Mouse (Mus musculus) intestine, embryonic 14.5 days (tissue): ENCODE measurements at regions not wholly inside any gene's neighbourhood (a gene's known extent, or its start where the extent isn't known, plus 50 kb on each side); places are given as distances from the start of the nearest gene placed in this dataset.

Experiments
- ATAC-seq: fragments of 200-750 bp; cut with Nextera tagmentation; replicated peaks from 2 replicates; pipeline ENCODE4 v1.8.0; 2017; ENCODE audit warnings: low read depth, moderate number of reproducible peaks, moderate TSS enrichment, moderate library complexity; ENCODE audit not compliant: low FRiP score, low TSS enrichment
- DNase-seq: peaks from one replicate; pipeline ENCODE4 v3.0.0-alpha.2; 2018; ENCODE audit warnings: low spot score
- H3K27ac ChIP-seq: fragments of 300-500 bp; sonication (generic); 2 replicates; pipeline ENCODE4 v1.5.1; 2014; ENCODE audit warnings: low read depth, mild to moderate bottlenecking, control low read depth
- H3K27me3 ChIP-seq: fragments of 300-500 bp; sonication (generic); replicated peaks from 2 replicates; pipeline ENCODE4 v1.6.1; 2014; ENCODE audit warnings: low read length, control low read depth; ENCODE audit not compliant: control insufficient read depth, insufficient read depth
- H3K36me3 ChIP-seq: fragments of 300-500 bp; sonication (generic); 2 replicates; pipeline ENCODE4 v1.6.1; 2014; ENCODE audit warnings: low read length, control low read depth; ENCODE audit not compliant: control insufficient read depth, insufficient read depth
- H3K4me1 ChIP-seq: fragments of 300-500 bp; sonication (generic); replicated peaks from 2 replicates; pipeline ENCODE4 v1.6.1; 2014; ENCODE audit warnings: low read length, control low read depth, mixed read lengths; ENCODE audit not compliant: control insufficient read depth, insufficient read depth
- H3K4me2 ChIP-seq: fragments of 300-500 bp; sonication (generic); 2 replicates; pipeline ENCODE4 v1.6.1; 2014; ENCODE audit warnings: low read length
- H3K4me3 ChIP-seq: fragments of 300-500 bp; sonication (generic); 2 replicates; pipeline ENCODE4 v1.5.1; 2014; ENCODE audit warnings: low read depth, low read length, control low read depth, mixed read lengths
- H3K9ac ChIP-seq: fragments of 300-500 bp; sonication (generic); 2 replicates; pipeline ENCODE4 v1.6.1; 2014; ENCODE audit warnings: mild to moderate bottlenecking, low read length
- H3K9me3 ChIP-seq: fragments of 300-500 bp; sonication (generic); 2 replicates; pipeline ENCODE4 v1.6.1; 2016; ENCODE audit warnings: low read length, control low read depth; ENCODE audit not compliant: control insufficient read depth
- WGBS: fragments of 180-500 bp; shearing (Covaris S2); extraction: QIAGEN DNeasy Blood & Tissue Kit; methylation state at CpG from one replicate; pipeline ENCODE4 v1.1.7; 2014; 5-methylcytosine and 5-hydroxymethylcytosine counted together

DNA sequence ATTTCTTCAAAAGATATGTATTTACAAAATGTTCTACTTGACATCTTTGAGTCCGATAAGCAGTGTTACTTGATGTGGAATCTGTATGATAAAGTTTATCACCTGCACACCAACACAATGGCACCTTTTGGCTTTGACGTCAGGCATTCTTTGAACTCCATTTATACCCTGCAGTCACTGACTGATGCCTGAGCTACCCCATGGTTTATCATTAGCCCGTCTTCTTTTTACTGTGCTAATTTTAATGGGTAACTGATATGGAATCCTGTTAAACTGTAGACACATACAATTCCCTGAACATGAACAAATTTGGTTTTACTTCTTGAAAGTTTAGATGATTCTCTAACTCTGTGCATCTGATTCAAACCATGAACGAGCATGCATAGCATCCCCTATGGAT is 253.8 kb upstream of the Klf6 start:
- Histone ChIP-seq H3K4me3 (no peak overlapping the region), H3K27me3 (no peaks in the 10 kb centered on the region), H3K27ac (no peak overlapping the region), H3K4me1 (peaks cover 4% of the 10 kb centered on the region; the same call in 1 of the 2 replicates), H3K9ac (no peak overlapping the region), H3K36me3 (no peaks in the 10 kb centered on the region), H3K9me3 (no peaks in the 10 kb centered on the region), H3K4me2 (no peak overlapping the region)
- ATAC-seq (no peak), DNase-seq (no peak)
- 82% methylated on average over 4 of the region's 4 CpGs for WGBS

DNA sequence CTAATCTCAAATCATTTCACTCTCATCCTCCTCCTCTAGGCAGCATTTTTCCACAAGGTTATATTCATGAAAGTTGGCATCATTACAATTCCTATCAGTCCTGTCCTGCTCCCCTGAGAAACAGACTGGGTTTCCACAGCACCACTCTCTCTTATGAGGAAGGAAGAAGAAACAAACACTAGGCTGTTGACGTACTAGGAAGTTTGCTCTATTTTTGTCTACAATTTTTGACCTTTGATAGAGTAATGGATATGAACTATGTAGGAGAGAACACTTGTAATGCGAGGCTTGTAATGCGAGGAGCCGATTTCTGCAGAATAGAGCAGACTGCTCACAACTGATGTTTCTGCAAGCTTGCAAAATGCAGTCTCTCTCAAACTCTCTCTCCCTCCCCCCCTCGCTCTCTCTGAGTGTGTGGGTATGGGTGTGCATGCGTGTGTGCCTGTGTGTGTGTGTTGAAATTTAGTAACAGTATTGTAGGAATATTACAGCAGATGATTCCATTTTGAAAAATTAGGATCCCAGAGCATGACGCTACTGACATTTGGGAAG is 247.0 kb upstream of the Klf6 start:
- no peaks in the 10 kb centered on the region for H3K9me3 ChIP-seq
- no peaks in the 10 kb centered on the region for H3K36me3 ChIP-seq
- peak overlapping the region; percentile 33; the same call in 1 of the 2 replicates for H3K27ac ChIP-seq
- 73% methylated on average over 7 of the region's 7 CpGs for WGBS
- H3K27me3 ChIP-seq, result no peaks in the 10 kb centered on the region
- ATAC-seq (no peak), DNase-seq (no peak)
- H3K4me3 ChIP-seq, result no peak overlapping the region
- H3K4me1 ChIP-seq, result no peaks in the 10 kb centered on the region
- H3K9ac ChIP-seq, result no peak overlapping the region
- no peak overlapping the region for H3K4me2 ChIP-seq

DNA sequence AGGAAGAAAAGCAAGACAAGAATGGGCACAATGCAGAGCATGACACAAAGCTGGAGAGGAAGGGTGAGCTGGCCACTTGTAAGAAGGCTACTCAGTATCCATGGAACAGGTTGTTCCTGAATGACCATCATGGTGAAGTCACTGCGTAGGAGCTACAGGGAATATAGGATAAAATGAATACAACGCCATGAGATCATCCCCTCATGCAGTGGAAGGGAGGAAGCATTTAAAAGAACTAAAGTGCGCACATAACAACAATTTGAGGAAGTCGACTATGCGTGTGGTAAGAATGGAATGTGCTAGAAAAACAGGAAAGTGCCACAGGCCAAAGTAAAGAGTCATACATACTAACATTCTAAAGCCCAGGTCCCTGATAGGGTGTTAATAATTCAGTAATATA is 246.4 kb upstream of the Klf6 start:
- Histone ChIP-seq H3K9ac (no peak overlapping the region), H3K9me3 (no peaks in the 10 kb centered on the region), H3K4me1 (no peaks in the 10 kb centered on the region), H3K36me3 (no peaks in the 10 kb centered on the region), H3K27ac (peak overlapping the region; percentile 33; the same call in 1 of the 2 replicates), H3K4me2 (no peak overlapping the region), H3K4me3 (no peak overlapping the region), H3K27me3 (no peaks in the 10 kb centered on the region)
- 82% methylated on average over 5 of the region's 5 CpGs for WGBS
- DNase-seq, result no peak
- no peak for ATAC-seq

- WGBS, result 73% methylated on average over 3 of the region's 3 CpGs
- Histone ChIP-seq H3K36me3 (no peaks in the 10 kb centered on the region), H3K9me3 (no peaks in the 10 kb centered on the region), H3K9ac (no peak overlapping the region), H3K4me2 (no peak overlapping the region), H3K4me1 (no peaks in the 10 kb centered on the region), H3K27me3 (no peaks in the 10 kb centered on the region), H3K27ac (no peak overlapping the region), H3K4me3 (no peak overlapping the region)
- ATAC-seq (no peak), DNase-seq (no peak)
These were observed 246.0 kb upstream of the Klf6 start for GRCm38 (mm10) chr13:5615327-5615726.

DNA sequence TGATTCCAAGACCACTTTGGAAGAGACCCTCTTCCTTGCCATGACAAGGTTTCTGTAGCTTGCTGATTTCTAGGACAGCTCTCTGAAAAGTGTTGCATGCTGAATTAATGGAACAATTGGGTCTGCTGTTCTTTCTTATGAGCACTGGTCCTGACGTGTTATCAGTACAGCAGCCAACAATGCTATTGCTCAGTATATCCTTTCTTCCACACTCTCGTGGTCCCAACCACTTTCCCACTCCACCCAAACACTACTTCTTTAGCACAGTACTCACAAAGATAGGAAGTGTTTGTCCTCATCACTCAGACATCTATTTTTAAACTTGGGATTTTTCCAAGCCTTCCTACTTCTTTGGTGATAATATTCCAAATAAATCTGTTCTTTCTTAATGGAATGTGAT is 233.2 kb upstream of the Klf6 start:
- WGBS, result 56% methylated on average over 2 of the region's 2 CpGs
- no peaks in the 10 kb centered on the region for H3K9me3 ChIP-seq
- H3K4me2 ChIP-seq, result no peak overlapping the region
- H3K27me3 ChIP-seq, result no peaks in the 10 kb centered on the region
- ATAC-seq (no peak), DNase-seq (no peak)
- H3K36me3 ChIP-seq, result no peaks in the 10 kb centered on the region
- H3K4me3 ChIP-seq, result no peak overlapping the region
- H3K27ac ChIP-seq, result no peak overlapping the region
- no peaks in the 10 kb centered on the region for H3K4me1 ChIP-seq
- H3K9ac ChIP-seq, result no peak overlapping the region

DNA sequence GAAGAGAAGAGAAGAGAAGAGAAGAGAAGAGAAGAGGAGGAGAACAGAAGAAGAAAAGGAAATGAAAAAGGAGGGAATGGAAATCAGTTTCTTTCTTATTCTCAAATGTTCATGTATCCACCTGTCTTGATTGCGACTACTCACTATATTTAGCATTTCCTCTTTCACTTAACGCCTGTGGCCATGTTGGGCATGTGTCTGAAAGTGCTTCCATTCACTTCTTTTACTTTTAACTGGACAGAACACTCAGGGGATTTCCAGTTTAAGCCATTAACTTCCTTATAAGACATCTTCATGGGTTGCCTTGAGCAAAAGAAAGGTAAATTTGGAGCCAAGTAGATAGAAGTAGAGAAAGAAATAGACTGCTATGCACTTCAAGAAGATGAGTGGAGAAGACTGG is 226.3 kb upstream of the Klf6 start:
- no peaks in the 10 kb centered on the region for H3K9me3 ChIP-seq
- no peak for ATAC-seq
- H3K4me2 ChIP-seq, result no peak overlapping the region
- H3K9ac ChIP-seq, result no peak overlapping the region
- H3K27me3 ChIP-seq, result no peaks in the 10 kb centered on the region
- no peaks in the 10 kb centered on the region for H3K36me3 ChIP-seq
- WGBS, result 78% methylated on average over 2 of the region's 2 CpGs
- H3K4me3 ChIP-seq, result no peak overlapping the region
- H3K4me1 ChIP-seq, result no peaks in the 10 kb centered on the region
- H3K27ac ChIP-seq, result no peak overlapping the region
- no peak for DNase-seq

GRCm38 (mm10) chr13:5641743-5642510 is 219.4 kb upstream of the Klf6 start:
- Histone ChIP-seq H3K4me3 (no peak overlapping the region), H3K9ac (no peak overlapping the region), H3K27me3 (no peaks in the 10 kb centered on the region), H3K4me1 (no peaks in the 10 kb centered on the region), H3K4me2 (no peak overlapping the region), H3K27ac (no peak overlapping the region), H3K9me3 (no peaks in the 10 kb centered on the region), H3K36me3 (no peaks in the 10 kb centered on the region)
- ATAC-seq (no peak), DNase-seq (no peak)
- 88% methylated on average over 7 of the region's 7 CpGs for WGBS

- Histone ChIP-seq H3K4me1 (no peaks in the 10 kb centered on the region), H3K4me2 (no peak overlapping the region), H3K27ac (no peak overlapping the region), H3K9me3 (no peaks in the 10 kb centered on the region), H3K27me3 (no peaks in the 10 kb centered on the region), H3K9ac (no peak overlapping the region), H3K4me3 (no peak overlapping the region), H3K36me3 (no peaks in the 10 kb centered on the region)
- ATAC-seq (no peak), DNase-seq (no peak)
- WGBS, result 90% methylated on average over 4 of the region's 4 CpGs
These were observed 213.0 kb upstream of the Klf6 start for GRCm38 (mm10) chr13:5648276-5648675.

- WGBS, result 53% methylated on average over 5 of the region's 5 CpGs
- no peaks in the 10 kb centered on the region for H3K27me3 ChIP-seq
- no peak for DNase-seq
- no peaks in the 10 kb centered on the region for H3K9me3 ChIP-seq
- ATAC-seq, result no peak
- H3K9ac ChIP-seq, result no peak overlapping the region
- H3K36me3 ChIP-seq, result no peaks in the 10 kb centered on the region
- H3K4me3 ChIP-seq, result no peak overlapping the region
- H3K27ac ChIP-seq, result no peak overlapping the region
- H3K4me1 ChIP-seq, result no peaks in the 10 kb centered on the region
- no peak overlapping the region for H3K4me2 ChIP-seq
These were observed 203.7 kb upstream of the Klf6 start for GRCm38 (mm10) chr13:5657556-5657955.
